Mouse (Mus musculus) thymus, adult 2 months (tissue): ENCODE data around the gene Tnfrsf13b.

Experiments used
- CTCF ChIP-seq: fragments of 200-500 bp; IDR thresholded peaks from 2 replicates; pipeline ENCODE4 v1.5.1; 2012; ENCODE audit warnings: mild to moderate bottlenecking, control low read depth, low read length, moderate library complexity, borderline replicate concordance; ENCODE audit not compliant: control insufficient read depth, poor library complexity, insufficient read depth; ENCODE audit errors: extremely low read depth
- POLR2A ChIP-seq: fragments of 200-500 bp; IDR thresholded peaks from 2 replicates; pipeline ENCODE4 v1.6.1; 2012; ENCODE audit warnings: mild to moderate bottlenecking, low read length, control low read depth, moderate library complexity; ENCODE audit not compliant: control insufficient read depth, poor library complexity, insufficient read depth; ENCODE audit errors: extremely low read depth

DNA sequence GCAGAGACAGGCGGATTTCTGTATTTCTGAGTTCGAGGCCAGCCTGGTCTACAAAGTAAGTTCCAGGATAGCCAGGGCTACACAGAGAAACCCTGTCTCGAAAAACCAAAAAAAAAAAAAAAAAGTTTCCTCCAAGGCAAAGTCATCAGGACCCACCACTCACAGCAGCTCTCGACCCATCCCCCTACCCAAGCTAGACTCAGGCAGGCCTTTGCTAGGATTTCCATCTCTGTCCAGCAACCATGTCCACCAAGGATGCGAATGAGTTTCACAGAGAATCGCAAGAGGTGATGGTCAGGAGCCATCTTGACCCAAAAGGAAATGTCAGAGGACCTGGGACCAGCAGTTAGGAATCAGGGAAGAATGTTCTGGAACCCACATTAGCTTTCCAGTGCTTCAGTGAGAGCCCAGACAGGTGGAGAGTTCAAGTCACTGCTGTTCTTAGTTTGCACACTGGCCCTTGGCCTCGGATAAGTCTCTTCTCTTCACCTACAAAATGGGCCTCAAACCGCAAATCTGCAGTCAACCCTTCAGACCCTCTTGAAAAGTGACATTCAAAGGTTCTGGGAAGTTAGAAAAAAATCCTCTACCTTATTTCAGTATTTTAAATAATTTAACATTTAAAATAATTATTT lies 983 bp downstream of the Tnfrsf13b start:
- TF ChIP-seq POLR2A: no peak
- no peak for TF ChIP-seq CTCF
